Mouse (Mus musculus): ENCODE measurements around the gene Zcrb1. TPM values are rescaled to one million over a fixed set of nuclear protein-coding genes. Genes with fewer than 3 reads are reported as not detected.
A peak's percentile ranks its signal among the peaks of the same experiment; 100 is the strongest.

The Zcrb1 gene
- 153 and 157 TPM in 2 replicates for polyA plus RNA-seq (2015; fragmentation: Nextera tagmentation; extraction: Ambion mirVana)

DNA sequence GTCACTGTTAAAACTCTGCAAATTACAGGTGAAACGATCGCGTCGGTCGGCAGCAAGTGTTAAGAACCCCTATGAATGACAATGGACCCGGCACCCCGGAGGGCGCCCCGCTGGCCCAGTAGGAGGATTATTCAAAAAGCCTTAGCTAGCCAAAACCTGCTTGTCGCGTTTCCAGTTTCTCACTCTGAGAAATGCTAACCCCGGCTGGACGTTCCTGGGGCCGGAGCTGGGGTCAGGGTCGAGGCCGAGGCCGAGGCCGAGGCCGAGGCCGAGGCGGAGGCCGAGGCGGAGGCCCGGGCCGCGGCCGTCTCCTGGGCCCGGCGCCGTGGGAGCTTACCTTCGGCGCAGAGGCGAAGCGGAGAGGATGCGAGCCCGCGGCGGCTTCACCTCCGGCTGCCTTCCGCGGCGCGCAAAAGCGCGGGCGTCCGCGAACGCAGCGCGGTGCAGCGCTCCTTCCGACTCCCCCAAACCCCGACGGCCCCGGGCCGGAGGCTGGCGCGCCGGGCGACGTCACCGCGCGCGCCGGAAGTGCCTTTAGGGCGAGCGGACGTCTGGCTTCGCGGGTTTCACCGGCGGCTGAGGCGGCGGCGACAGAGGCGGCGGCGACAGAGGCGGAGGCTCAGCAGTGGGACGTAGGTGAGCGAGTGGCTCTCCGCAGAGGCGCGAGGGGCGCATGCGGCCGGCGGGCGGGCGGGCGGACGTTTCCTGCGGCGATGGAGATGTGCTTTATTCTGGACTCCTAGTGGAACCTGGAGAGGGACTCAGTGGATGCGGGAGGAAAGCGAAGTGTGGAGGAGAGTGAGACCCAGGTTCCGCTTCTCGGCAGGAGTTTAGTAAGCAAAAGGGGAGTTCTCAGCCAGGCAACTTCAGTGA, at the start of gene Zcrb1, which contains the start of gene Pphln1:
Gene Zcrb1, minus strand, starts transcription at position 509 of the 873 bp plus-strand sequence.
Gene Pphln1, plus strand, starts transcription at position 525 of the 873 bp plus-strand sequence.
- H3K9me3 ChIP-seq, result no peaks in the 10 kb centered on the region
- ATAC-seq (replicated peaks), result peak; percentile 98
- H3K4me2 ChIP-seq (replicated peaks), result peak within 1 kb of the TSS; percentile 79
- H3K27ac ChIP-seq (replicated peaks), result peak within 1 kb of the TSS; percentile 92
- H3K27me3 ChIP-seq, result no peaks in the 10 kb centered on the region
- peaks cover 43% of the 10 kb centered on the region for H3K4me1 ChIP-seq
- peaks cover 15% of the 10 kb centered on the region for H3K36me3 ChIP-seq
- H3K9ac ChIP-seq (replicated peaks), result peak within 1 kb of the TSS; percentile 92
- under 1% methylated on average over 100 of the region's 100 CpGs for WGBS
- peak within 1 kb of the TSS; percentile 81 for H3K4me3 ChIP-seq

GRCm38 (mm10) chr15:93443676-93444075, 45.5 kb upstream of the Zcrb1 start:
- Histone ChIP-seq H3K4me1 (no peaks in the 10 kb centered on the region), H3K9me3 (no peaks in the 10 kb centered on the region), H3K4me2 (replicated peaks) (no peak overlapping the region), H3K27me3 (no peaks in the 10 kb centered on the region), H3K27ac (replicated peaks) (no peak overlapping the region), H3K9ac (replicated peaks) (no peak overlapping the region), H3K4me3 (no peak overlapping the region), H3K36me3 (peaks cover 29% of the 10 kb centered on the region)
- ATAC-seq (replicated peaks), result no peak
- 91% methylated on average over 6 of the region's 6 CpGs for WGBS

- Histone ChIP-seq H3K27me3 (no peaks in the 10 kb centered on the region), H3K4me3 (no peak overlapping the region), H3K4me2 (replicated peaks) (no peak overlapping the region), H3K9me3 (no peaks in the 10 kb centered on the region), H3K36me3 (peaks cover 29% of the 10 kb centered on the region), H3K27ac (replicated peaks) (no peak overlapping the region), H3K4me1 (no peaks in the 10 kb centered on the region), H3K9ac (replicated peaks) (no peak overlapping the region)
- ATAC-seq (replicated peaks), result no peak
- WGBS, result 92% methylated on average over 4 of the region's 4 CpGs
Observed at GRCm38 (mm10) chr15:93442271-93442670, 44.1 kb upstream of the Zcrb1 start.

- peak; percentile 60; the same call in 1 of the 2 replicates for ATAC-seq (replicated peaks)
- H3K9me3 ChIP-seq, result no peaks in the 10 kb centered on the region
- no peak overlapping the region for H3K4me3 ChIP-seq
- no peak overlapping the region for H3K9ac ChIP-seq (replicated peaks)
- H3K4me2 ChIP-seq (replicated peaks), result no peak overlapping the region
- no peaks in the 10 kb centered on the region for H3K4me1 ChIP-seq
- H3K36me3 ChIP-seq, result peaks cover 24% of the 10 kb centered on the region
- no peak overlapping the region for H3K27ac ChIP-seq (replicated peaks)
- H3K27me3 ChIP-seq, result no peaks in the 10 kb centered on the region
- WGBS, result 40% methylated on average over 5 of the region's 5 CpGs
Observed at GRCm38 (mm10) chr15:93438663-93439062, 40.5 kb upstream of the Zcrb1 start.

GRCm38 (mm10) chr15:93435998-93436397, 37.9 kb upstream of the Zcrb1 start:
- Histone ChIP-seq H3K36me3 (peaks cover 5% of the 10 kb centered on the region; the same call in 1 of the 2 replicates), H3K4me3 (no peak overlapping the region), H3K4me1 (no peaks in the 10 kb centered on the region), H3K4me2 (replicated peaks) (no peak overlapping the region), H3K9me3 (no peaks in the 10 kb centered on the region), H3K27me3 (no peaks in the 10 kb centered on the region), H3K27ac (replicated peaks) (no peak overlapping the region), H3K9ac (replicated peaks) (no peak overlapping the region)
- WGBS, result 92% methylated on average over 12 of the region's 12 CpGs
- ATAC-seq (replicated peaks), result no peak

DNA sequence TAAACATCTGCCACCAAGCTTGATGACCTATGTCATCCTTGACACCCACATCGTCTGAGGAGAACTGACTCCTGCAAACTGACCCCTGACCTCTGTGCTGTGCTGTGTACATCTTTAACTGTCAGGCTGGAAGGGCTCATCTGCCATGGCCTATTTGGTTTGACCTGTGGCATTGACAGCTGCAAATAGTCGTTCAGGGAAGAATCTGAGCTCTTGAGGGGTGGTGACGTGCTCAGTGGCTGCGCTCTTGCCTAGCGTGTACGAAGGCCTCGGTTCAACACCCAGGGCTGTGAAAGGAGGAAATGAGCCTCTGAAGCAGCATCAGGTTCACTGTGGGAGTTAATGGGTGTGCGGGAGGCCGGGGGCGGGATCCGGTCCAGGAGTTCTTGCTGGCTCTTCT, 35.7 kb upstream of the Zcrb1 start:
- Histone ChIP-seq H3K27me3 (no peaks in the 10 kb centered on the region), H3K4me1 (no peaks in the 10 kb centered on the region), H3K4me2 (replicated peaks) (no peak overlapping the region), H3K27ac (replicated peaks) (no peak overlapping the region), H3K36me3 (no peaks in the 10 kb centered on the region), H3K9ac (replicated peaks) (no peak overlapping the region), H3K9me3 (no peaks in the 10 kb centered on the region), H3K4me3 (no peak overlapping the region)
- ATAC-seq (replicated peaks), result no peak
- WGBS, result 86% methylated on average over 11 of the region's 11 CpGs

DNA sequence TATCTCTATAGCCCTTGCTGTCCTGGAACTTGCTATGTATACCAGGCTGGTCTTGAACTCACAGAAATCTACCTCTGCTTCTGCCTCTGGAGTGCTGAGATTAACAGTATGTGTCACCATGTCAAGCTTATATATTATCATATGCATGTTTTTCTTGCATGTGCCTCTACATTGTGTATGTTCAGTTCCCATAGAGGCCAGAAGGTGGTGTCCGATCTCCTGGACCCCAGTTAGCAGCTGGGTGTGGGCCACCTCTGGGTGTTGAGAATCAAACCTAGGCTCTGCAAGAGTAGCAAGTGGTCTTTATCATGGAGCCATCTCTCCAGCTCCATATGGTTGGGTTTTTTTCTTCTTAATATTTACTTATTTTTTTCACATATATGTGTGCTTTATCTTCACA, 24.4 kb upstream of the Zcrb1 start:
- WGBS, result 93% methylated on average over 1 of the region's 1 CpGs
- no peak overlapping the region for H3K9ac ChIP-seq (replicated peaks)
- H3K4me2 ChIP-seq (replicated peaks), result no peak overlapping the region
- H3K36me3 ChIP-seq, result peaks cover 6% of the 10 kb centered on the region; the same call in 1 of the 2 replicates
- H3K27me3 ChIP-seq, result no peaks in the 10 kb centered on the region
- H3K4me1 ChIP-seq, result no peaks in the 10 kb centered on the region
- no peak overlapping the region for H3K27ac ChIP-seq (replicated peaks)
- ATAC-seq (replicated peaks), result no peak
- H3K4me3 ChIP-seq, result no peak overlapping the region
- H3K9me3 ChIP-seq, result no peaks in the 10 kb centered on the region

- no peak for ATAC-seq (replicated peaks)
- WGBS, result 89% methylated on average over 7 of the region's 7 CpGs
Observed at GRCm38 (mm10) chr15:93420596-93420995, 22.5 kb upstream of the Zcrb1 start.

DNA sequence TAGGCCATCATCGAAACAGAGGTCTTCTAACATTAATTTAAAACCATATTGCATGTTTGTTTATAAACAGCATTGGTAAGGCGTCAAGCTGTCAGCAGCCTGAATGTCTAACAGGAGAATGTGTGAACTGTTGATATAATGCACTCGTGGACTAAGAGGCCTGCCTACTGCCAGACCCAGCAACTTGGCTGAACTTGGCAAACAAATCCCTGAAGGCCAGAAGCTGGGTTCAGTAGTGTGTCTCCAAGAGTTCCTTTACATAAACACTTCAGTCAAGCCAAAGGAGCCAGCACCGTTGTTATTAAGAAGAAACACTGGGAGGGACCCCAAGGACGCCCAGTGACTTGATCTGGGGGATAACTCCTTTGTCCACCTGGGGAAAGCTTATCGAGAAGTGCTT, 18.2 kb upstream of the Zcrb1 start:
- 84% methylated on average over 6 of the region's 6 CpGs for WGBS
- no peak overlapping the region for H3K9ac ChIP-seq (replicated peaks)
- no peak overlapping the region for H3K4me3 ChIP-seq
- no peaks in the 10 kb centered on the region for H3K4me1 ChIP-seq
- no peaks in the 10 kb centered on the region for H3K9me3 ChIP-seq
- no peak overlapping the region for H3K27ac ChIP-seq (replicated peaks)
- no peaks in the 10 kb centered on the region for H3K27me3 ChIP-seq
- H3K4me2 ChIP-seq (replicated peaks), result no peak overlapping the region
- no peak for ATAC-seq (replicated peaks)
- peaks cover 15% of the 10 kb centered on the region for H3K36me3 ChIP-seq

More at GRCm38 (mm10) chr15:93420596-93420995, 22.5 kb upstream of the Zcrb1 start:
- Histone ChIP-seq H3K27me3 (no peaks in the 10 kb centered on the region), H3K4me3 (no peak overlapping the region), H3K4me1 (no peaks in the 10 kb centered on the region), H3K4me2 (replicated peaks) (no peak overlapping the region), H3K9me3 (no peaks in the 10 kb centered on the region), H3K27ac (replicated peaks) (no peak overlapping the region), H3K36me3 (peaks cover 6% of the 10 kb centered on the region; the same call in 1 of the 2 replicates), H3K9ac (replicated peaks) (no peak overlapping the region)

GRCm38 (mm10) chr15:93414456-93414855, 16.3 kb upstream of the Zcrb1 start:
- Histone ChIP-seq H3K4me2 (replicated peaks) (no peak overlapping the region), H3K4me3 (no peak overlapping the region), H3K4me1 (no peaks in the 10 kb centered on the region), H3K27ac (replicated peaks) (no peak overlapping the region), H3K36me3 (peaks cover 15% of the 10 kb centered on the region), H3K9ac (replicated peaks) (no peak overlapping the region), H3K27me3 (no peaks in the 10 kb centered on the region), H3K9me3 (no peaks in the 10 kb centered on the region)
- no peak for ATAC-seq (replicated peaks)
- 93% methylated on average over 9 of the region's 9 CpGs for WGBS

DNA sequence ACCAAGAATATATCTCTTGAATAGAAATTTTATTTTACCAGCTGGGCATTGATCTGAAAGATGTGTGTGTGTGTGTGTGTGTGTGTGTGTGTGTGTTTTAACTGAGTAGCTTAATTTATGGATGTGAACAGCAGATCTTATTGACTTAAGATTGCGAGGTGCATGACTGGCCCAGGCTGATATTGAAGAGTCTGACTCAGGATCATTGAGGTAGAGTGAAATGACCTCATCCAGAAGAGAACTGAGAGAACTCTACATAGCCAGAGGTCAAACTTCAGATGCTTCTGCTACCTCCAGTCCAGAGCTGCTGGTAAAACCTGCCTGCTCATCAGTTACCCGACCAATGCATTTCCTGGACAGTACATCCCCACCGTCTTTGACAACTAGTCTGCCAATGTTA, 14.3 kb upstream of the Zcrb1 start:
- Histone ChIP-seq H3K4me1 (no peaks in the 10 kb centered on the region), H3K27ac (replicated peaks) (no peak overlapping the region), H3K9me3 (no peaks in the 10 kb centered on the region), H3K4me2 (replicated peaks) (no peak overlapping the region), H3K4me3 (no peak overlapping the region), H3K9ac (replicated peaks) (no peak overlapping the region), H3K27me3 (no peaks in the 10 kb centered on the region), H3K36me3 (peaks cover 15% of the 10 kb centered on the region)
- no peak for ATAC-seq (replicated peaks)
- 93% methylated on average over 3 of the region's 3 CpGs for WGBS

- WGBS, result 95% methylated on average over 5 of the region's 5 CpGs
- peaks cover 7% of the 10 kb centered on the region; the same call in 1 of the 2 replicates for H3K36me3 ChIP-seq
- no peaks in the 10 kb centered on the region for H3K4me1 ChIP-seq
- no peak overlapping the region for H3K4me3 ChIP-seq
- H3K27ac ChIP-seq (replicated peaks), result no peak overlapping the region
- no peak overlapping the region for H3K4me2 ChIP-seq (replicated peaks)
- no peaks in the 10 kb centered on the region for H3K27me3 ChIP-seq
- H3K9ac ChIP-seq (replicated peaks), result no peak overlapping the region
- H3K9me3 ChIP-seq, result no peaks in the 10 kb centered on the region
- ATAC-seq (replicated peaks), result no peak
Observed at GRCm38 (mm10) chr15:93406492-93406891, 8.4 kb upstream of the Zcrb1 start.

Measured in forebrain, embryonic 15.5 days (tissue).